Mouse (Mus musculus) C2C12 (cell line): ENCODE measurements around the gene Wdr91. TPM values are rescaled to one million over a fixed set of nuclear protein-coding genes. Genes with fewer than 3 reads are reported as not detected.

Experiments used
- H3K27me3 ChIP-seq: one replicate; pipeline ENCODE4 v1.6.1; 2011; ENCODE audit not compliant: control insufficient read depth, insufficient read depth, insufficient read length
- H3K36me3 ChIP-seq: one replicate; pipeline ENCODE4 v1.6.1; 2011; ENCODE audit not compliant: control insufficient read depth, insufficient read depth
- H3K4me3 ChIP-seq: one replicate; pipeline ENCODE4 v1.5.1; 2011; ENCODE audit warnings: mild to moderate bottlenecking, control low read depth; ENCODE audit not compliant: poor library complexity, insufficient read depth, severe bottlenecking
- H3K79me2 ChIP-seq: one replicate; pipeline ENCODE4 v1.6.1; 2011; ENCODE audit not compliant: control insufficient read depth, insufficient read depth
- H3K79me3 ChIP-seq: one replicate; pipeline ENCODE4 v1.6.1; 2011; ENCODE audit warnings: low read depth, control low read depth
- H3ac ChIP-seq: one replicate; pipeline ENCODE3; 2011; ENCODE audit warnings: low read depth; ENCODE audit not compliant: control insufficient read depth, insufficient read length
- CEBPB ChIP-seq: IDR thresholded peaks from one replicate; pipeline ENCODE4 v1.6.1; 2011; ENCODE audit warnings: low read depth, mild to moderate bottlenecking, control low read depth, moderate library complexity
- CTCF ChIP-seq: IDR thresholded peaks from one replicate; pipeline ENCODE4 v1.5.1; 2011; ENCODE audit not compliant: control insufficient read depth, insufficient read depth, insufficient read length
- FOSL1 ChIP-seq: IDR thresholded peaks from one replicate; pipeline ENCODE4 v1.8.0; 2011; ENCODE audit warnings: mild to moderate bottlenecking, low read length; ENCODE audit not compliant: poor library complexity, insufficient read depth, severe bottlenecking
- MAX ChIP-seq: IDR thresholded peaks from one replicate; pipeline ENCODE4 v1.6.1; 2011; ENCODE audit warnings: mild to moderate bottlenecking, control low read depth
- MYOD1 ChIP-seq: IDR thresholded peaks from one replicate; pipeline ENCODE4 v1.6.1; 2011; ENCODE audit warnings: low read depth; ENCODE audit not compliant: control insufficient read depth, insufficient read length
- MYOG ChIP-seq: IDR thresholded peaks from one replicate; pipeline ENCODE4 v1.6.1; 2011; ENCODE audit not compliant: control insufficient read depth, insufficient read length; ENCODE audit errors: extremely low read depth
- USF1 ChIP-seq: IDR thresholded peaks from one replicate; pipeline ENCODE4 v1.6.1; 2011; ENCODE audit warnings: low read depth, mild to moderate bottlenecking, control low read depth, moderate library complexity
- long read RNA-seq, 2 experiments: library from polyadenylated mRNA; unstranded; transcript quantifications; one replicate each; pipeline ENCODE4 v2.0.0; 2019 to 2020
- polyA plus RNA-seq: library from polyadenylated mRNA; unstranded; fragments of >200 nt; fragmentation: generic; extraction: Trizol; gene quantifications from one replicate; pipeline ENCODE4 v1.2.1, GENCODE M21; 2012; ENCODE audit warnings: missing spikeins

Gene Wdr91
- polyA plus RNA-seq, result 12.8 TPM
- long read RNA-seq, experiment 1, partial matches to known transcripts, result 3 of 10 reads
- long read RNA-seq, experiment 1, other reads (novel, unspliced or antisense), result 4 of 10 reads
- long read RNA-seq, experiment 2, transcript Wdr91-201 (15 exons, 2,682 nt), result major isoform, 73 of 124 reads
- long read RNA-seq, experiment 2, partial matches to known transcripts, result 21 of 124 reads
- long read RNA-seq, experiment 2, other reads (novel, unspliced or antisense), result 29 of 124 reads

GRCm38 (mm10) chr6:34910371-34911219, at the start of gene Wdr91:
TSS of gene Wdr91 (minus strand) at chr6:34910876.
- peak within 1 kb of the TSS; percentile 57 for H3K4me3 ChIP-seq
- peak within 1 kb of the TSS; percentile 94 for H3ac ChIP-seq
- no peaks in the 10 kb centered on the region for H3K79me3 ChIP-seq
- H3K36me3 ChIP-seq, result peaks cover 18% of the 10 kb centered on the region
- H3K79me2 ChIP-seq, result peaks cover 8% of the 10 kb centered on the region
- no peaks in the 10 kb centered on the region for H3K27me3 ChIP-seq
- no peak for TF ChIP-seq CTCF
- peak; percentile 9 for TF ChIP-seq MYOD1

- Histone ChIP-seq H3K79me3 (no peaks in the 10 kb centered on the region), H3K36me3 (no peaks in the 10 kb centered on the region), H3K79me2 (no peaks in the 10 kb centered on the region), H3K4me3 (no peak overlapping the region), H3K27me3 (no peaks in the 10 kb centered on the region), H3ac (no peak overlapping the region)
- TF ChIP-seq CTCF, result no peak
- TF ChIP-seq MYOD1, result no peak
- TF ChIP-seq USF1, result no peak
- TF ChIP-seq CEBPB, result no peak
- no peak for TF ChIP-seq MAX
- no peak for TF ChIP-seq FOSL1
- TF ChIP-seq MYOG, result no peak
Measured at GRCm38 (mm10) chr6:34959131-34959530, 48.5 kb upstream of the Wdr91 start.

- Histone ChIP-seq H3K36me3 (no peaks in the 10 kb centered on the region), H3K79me2 (no peaks in the 10 kb centered on the region), H3K79me3 (no peaks in the 10 kb centered on the region), H3K4me3 (no peak overlapping the region), H3ac (no peak overlapping the region), H3K27me3 (no peaks in the 10 kb centered on the region)
- TF ChIP-seq CTCF (no peak), MYOG (no peak), FOSL1 (no peak)
Measured at GRCm38 (mm10) chr6:34955862-34956241, 45.2 kb upstream of the Wdr91 start.

GRCm38 (mm10) chr6:34954926-34955861, 44.5 kb upstream of the Wdr91 start:
- TF ChIP-seq MAX (no peak), CTCF (peak; percentile 35)
- H3K4me3 ChIP-seq, result no peak overlapping the region
- no peaks in the 10 kb centered on the region for H3K36me3 ChIP-seq
- H3K79me2 ChIP-seq, result no peaks in the 10 kb centered on the region
- H3ac ChIP-seq, result no peak overlapping the region
- H3K27me3 ChIP-seq, result no peaks in the 10 kb centered on the region
- H3K79me3 ChIP-seq, result no peaks in the 10 kb centered on the region

- Histone ChIP-seq H3K4me3 (no peak overlapping the region), H3K27me3 (no peaks in the 10 kb centered on the region), H3ac (no peak overlapping the region), H3K36me3 (no peaks in the 10 kb centered on the region), H3K79me3 (no peaks in the 10 kb centered on the region), H3K79me2 (no peaks in the 10 kb centered on the region)
- TF ChIP-seq MAX (no peak), MYOD1 (no peak), CEBPB (no peak), USF1 (no peak), CTCF (no peak), MYOG (no peak), FOSL1 (no peak)
Measured at GRCm38 (mm10) chr6:34951956-34952667, 41.4 kb upstream of the Wdr91 start.
